Mouse (Mus musculus) kidney, embryonic 16.5 days (tissue): ENCODE measurements around the gene Rhoh. TPM values are rescaled to one million over a fixed set of nuclear protein-coding genes. Genes with fewer than 3 reads are reported as not detected.

Experiments used
- ATAC-seq: fragments of 200-750 bp; cut with Nextera tagmentation; 2 replicates; pipeline ENCODE4 v1.8.0; 2017; ENCODE audit warnings: moderate TSS enrichment; ENCODE audit not compliant: low FRiP score, low TSS enrichment
- H3K27ac ChIP-seq: fragments of 300-500 bp; sonication (generic); 2 replicates; pipeline ENCODE4 v1.5.1; 2014; ENCODE audit warnings: low read length
- H3K27me3 ChIP-seq: fragments of 300-500 bp; sonication (generic); 2 replicates; pipeline ENCODE4 v1.6.1; 2014; ENCODE audit warnings: low read length, control low read depth, mixed read lengths; ENCODE audit not compliant: insufficient read depth
- H3K36me3 ChIP-seq: fragments of 300-500 bp; sonication (generic); 2 replicates; pipeline ENCODE4 v1.6.1; 2014; ENCODE audit warnings: low read length, control low read depth, mixed read lengths; ENCODE audit not compliant: insufficient read depth
- H3K4me1 ChIP-seq: fragments of 300-500 bp; sonication (generic); 2 replicates; pipeline ENCODE4 v1.6.1; 2014; ENCODE audit warnings: low read length, control low read depth, mixed read lengths; ENCODE audit not compliant: insufficient read depth
- H3K4me2 ChIP-seq: fragments of 300-500 bp; sonication (generic); replicated peaks from 2 replicates; pipeline ENCODE4 v1.6.1; 2014; ENCODE audit warnings: low read depth, low read length
- H3K4me3 ChIP-seq: fragments of 300-500 bp; sonication (generic); 2 replicates; pipeline ENCODE4 v1.5.1; 2014; ENCODE audit warnings: mild to moderate bottlenecking, low read length
- H3K9ac ChIP-seq: fragments of 300-500 bp; sonication (generic); replicated peaks from 2 replicates; pipeline ENCODE4 v1.6.1; 2014; ENCODE audit warnings: low read length
- H3K9me3 ChIP-seq: fragments of 300-500 bp; sonication (generic); 2 replicates; pipeline ENCODE4 v1.6.1; 2016; ENCODE audit warnings: low read length, control low read depth
- WGBS: fragments of 180-500 bp; shearing (Covaris S2); extraction: QIAGEN DNeasy Blood & Tissue Kit; methylation state at CpG from one replicate; pipeline ENCODE4 v1.1.7; 2014; 5-methylcytosine and 5-hydroxymethylcytosine counted together
- polyA plus RNA-seq: library from polyadenylated mRNA; unstranded; fragments of >200 nt; fragmentation: Nextera tagmentation; extraction: Ambion mirVana; gene quantifications from 2 replicates; pipeline ENCODE4 v1.2.1, GENCODE M21; 2015

The Rhoh gene
- polyA plus RNA-seq, 1 experiment from 2014 or later, result 0.84 TPM

DNA sequence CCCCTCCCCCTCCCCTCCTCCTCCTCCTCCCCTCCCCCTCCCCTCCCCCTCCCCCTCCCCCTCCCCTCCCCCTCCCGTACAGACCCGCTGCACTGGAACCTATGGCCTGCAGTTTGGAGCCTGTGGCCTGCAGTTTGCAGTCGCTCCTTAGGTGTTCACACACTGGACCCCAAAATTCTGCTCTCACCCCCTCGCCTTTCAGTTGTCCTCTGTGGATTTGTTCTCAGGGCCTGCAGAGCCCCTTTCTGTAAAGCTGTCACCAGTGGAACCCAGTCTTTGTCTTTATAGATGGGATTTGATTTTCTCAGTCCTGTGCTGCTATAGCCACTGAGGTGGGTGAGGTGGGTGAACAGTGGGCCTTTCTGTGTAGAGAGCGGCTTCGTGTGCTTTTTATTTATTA is 2.7 kb upstream of the Rhoh start:
- ATAC-seq, result 0 out of 2 replicates have a peak, but pooled peaks have one; percentile 27
- Histone ChIP-seq H3K27ac (peak overlapping the region; percentile 53; the same call in 1 of the 2 replicates), H3K27me3 (no peaks in the 10 kb centered on the region), H3K9ac (no peak overlapping the region), H3K4me3 (no peak overlapping the region), H3K36me3 (no peaks in the 10 kb centered on the region), H3K4me2 (no peak overlapping the region), H3K4me1 (peaks cover 7% of the 10 kb centered on the region), H3K9me3 (no peaks in the 10 kb centered on the region)
- WGBS, result 81% methylated on average over 4 of the region's 6 CpGs

DNA sequence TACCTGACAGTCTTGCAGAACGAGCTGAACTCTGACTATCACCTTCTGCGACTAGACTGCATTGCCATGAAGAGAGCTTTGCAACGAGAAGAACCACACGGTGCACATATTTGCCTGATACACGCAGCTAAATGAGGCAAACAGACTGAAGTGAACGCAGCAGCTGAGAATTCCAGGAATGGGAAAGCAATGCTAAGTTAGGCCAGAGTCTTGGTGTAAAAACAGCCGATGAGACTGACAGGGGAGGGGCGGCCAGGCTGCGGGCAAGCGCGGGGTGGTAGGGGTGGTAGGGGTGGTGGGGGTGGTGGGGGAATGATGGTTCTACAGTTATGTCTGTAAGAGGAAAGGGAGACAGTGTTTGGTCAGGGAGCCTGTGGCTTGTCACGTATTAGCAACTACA is 2.1 kb upstream of the Rhoh start:
- no peaks in the 10 kb centered on the region for H3K27me3 ChIP-seq
- ATAC-seq, result no peak
- no peaks in the 10 kb centered on the region for H3K9me3 ChIP-seq
- H3K27ac ChIP-seq, result no peak overlapping the region
- H3K4me2 ChIP-seq, result no peak overlapping the region
- no peaks in the 10 kb centered on the region for H3K36me3 ChIP-seq
- H3K9ac ChIP-seq, result no peak overlapping the region
- 44% methylated on average over 12 of the region's 12 CpGs for WGBS
- peaks cover 7% of the 10 kb centered on the region for H3K4me1 ChIP-seq
- no peak overlapping the region for H3K4me3 ChIP-seq

DNA sequence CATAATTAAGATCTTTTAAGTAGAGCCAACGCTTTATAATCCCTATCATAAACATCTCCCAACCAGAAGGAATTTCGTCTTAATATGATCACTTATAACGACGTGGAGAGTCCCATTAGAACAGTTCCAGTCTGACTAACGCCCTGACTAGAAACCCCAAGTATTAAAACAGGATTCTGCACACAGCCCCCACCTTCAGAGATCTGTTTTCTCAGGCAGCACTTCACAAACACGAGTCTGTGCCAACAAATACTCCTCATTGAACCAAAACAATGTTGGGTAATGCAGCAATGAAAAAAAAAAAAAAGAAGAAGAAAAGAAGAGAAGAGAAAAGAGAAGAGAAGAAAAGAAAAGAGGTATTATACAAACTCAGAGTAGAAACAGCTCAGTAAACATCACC is 1.6 kb upstream of the Rhoh start:
- WGBS, result 51% methylated on average over 6 of the region's 6 CpGs
- Histone ChIP-seq H3K9me3 (no peaks in the 10 kb centered on the region), H3K4me3 (no peak overlapping the region), H3K4me2 (no peak overlapping the region), H3K27me3 (no peaks in the 10 kb centered on the region), H3K4me1 (peaks cover 7% of the 10 kb centered on the region), H3K36me3 (no peaks in the 10 kb centered on the region), H3K27ac (no peak overlapping the region), H3K9ac (no peak overlapping the region)
- ATAC-seq, result no peak

DNA sequence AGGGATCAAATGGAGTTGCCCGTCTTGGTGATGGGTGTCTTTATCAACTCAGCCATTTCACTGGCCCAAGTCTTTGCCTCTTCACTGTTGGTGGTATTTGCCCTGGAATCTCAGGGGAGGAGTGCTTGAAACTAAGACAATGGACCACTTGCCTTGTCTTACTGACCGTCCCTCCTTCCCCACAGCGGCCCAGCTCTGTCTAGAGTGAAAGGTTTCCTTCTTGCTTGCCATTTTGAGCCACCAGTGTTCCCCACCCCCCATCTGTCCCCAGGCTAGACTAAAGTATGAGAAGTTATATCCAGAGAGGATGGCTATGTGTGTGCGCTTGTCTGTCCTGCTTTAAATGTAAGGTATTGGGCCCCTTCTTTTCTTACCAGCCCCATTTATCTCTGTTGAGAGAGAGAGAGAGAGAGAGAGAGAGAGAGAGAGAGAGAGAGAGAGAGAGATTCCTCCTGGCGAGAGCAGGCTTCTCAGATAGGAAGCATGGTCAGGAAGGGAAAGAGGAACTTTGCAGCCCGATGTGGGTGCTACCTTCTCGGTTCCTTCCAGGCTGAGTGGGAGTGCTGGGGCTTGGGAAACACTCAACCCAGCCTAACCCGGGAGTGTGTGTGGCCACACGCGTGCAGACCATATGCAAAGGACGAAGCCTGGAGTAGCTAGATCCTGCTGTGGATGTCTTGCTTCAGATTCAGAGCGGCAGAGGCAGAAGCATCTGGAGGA is 572 bp upstream of the Rhoh start:
- 80% methylated on average over 12 of the region's 12 CpGs for WGBS
- Histone ChIP-seq H3K4me1 (peaks cover 7% of the 10 kb centered on the region), H3K4me2 (no peak overlapping the region), H3K9ac (no peak overlapping the region), H3K4me3 (no peak overlapping the region), H3K27me3 (no peaks in the 10 kb centered on the region), H3K36me3 (no peaks in the 10 kb centered on the region), H3K27ac (no peak overlapping the region), H3K9me3 (no peaks in the 10 kb centered on the region)
- ATAC-seq, result no peak

DNA sequence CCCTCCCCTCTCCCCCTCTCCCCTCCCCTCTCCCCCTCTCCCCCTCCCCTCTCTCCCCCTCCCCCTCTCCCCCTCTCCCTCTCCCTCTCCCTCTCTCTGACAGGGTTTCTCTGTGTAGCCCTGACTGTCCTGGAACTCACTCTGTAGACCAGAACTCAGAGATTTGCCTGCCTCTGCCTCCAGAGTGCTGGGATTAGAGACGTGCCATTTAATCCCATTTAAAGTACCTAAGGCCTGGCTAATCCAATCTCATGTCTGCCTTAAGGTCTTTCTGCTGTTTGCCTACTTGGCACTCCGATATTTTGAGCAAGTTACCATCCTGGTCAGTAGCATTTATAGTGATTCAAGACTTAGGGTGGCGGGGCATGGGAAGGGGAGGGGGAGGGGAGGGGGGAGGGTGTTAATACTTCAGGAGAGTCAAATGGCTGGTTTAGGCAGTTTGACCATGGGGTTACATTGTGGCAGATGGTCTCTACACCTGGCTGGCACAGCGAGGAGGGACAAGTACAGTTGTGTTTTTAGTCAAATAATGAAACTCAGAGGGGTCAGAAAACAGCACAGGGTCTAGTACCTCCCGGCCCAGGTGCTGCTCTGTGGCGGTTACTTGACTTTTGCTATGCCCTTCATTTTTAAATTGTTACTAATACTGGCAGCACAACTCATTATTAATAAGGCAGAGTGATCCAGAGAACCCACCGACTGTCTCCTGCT is 1.4 kb downstream of the Rhoh start:
- Histone ChIP-seq H3K36me3 (no peaks in the 10 kb centered on the region), H3K27me3 (no peaks in the 10 kb centered on the region), H3K4me2 (no peak overlapping the region), H3K27ac (no peak overlapping the region), H3K9me3 (no peaks in the 10 kb centered on the region), H3K4me3 (no peak overlapping the region), H3K9ac (no peak overlapping the region), H3K4me1 (peaks cover 7% of the 10 kb centered on the region)
- ATAC-seq, result no peak
- 89% methylated on average over 7 of the region's 7 CpGs for WGBS

DNA sequence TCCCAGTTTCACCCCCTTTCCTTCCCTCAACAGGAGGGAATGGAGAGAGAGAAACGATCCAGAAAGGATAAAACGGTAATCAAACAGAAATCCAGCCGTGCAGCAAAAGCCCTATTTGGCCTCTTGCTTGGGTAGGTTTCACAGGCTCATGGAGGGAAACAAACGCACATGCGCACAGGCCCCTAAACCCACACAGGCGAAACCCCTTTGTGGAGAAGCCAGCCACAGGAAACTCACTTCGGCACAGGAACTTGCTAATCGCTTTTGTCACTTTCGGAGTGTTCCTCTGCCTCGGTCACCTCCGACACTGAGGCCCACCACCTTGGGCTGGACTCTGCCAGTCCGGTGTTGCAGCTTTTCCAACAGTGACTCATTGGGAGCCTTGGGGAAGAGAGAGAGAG is 2.3 kb downstream of the Rhoh start:
- no peak overlapping the region for H3K4me3 ChIP-seq
- no peaks in the 10 kb centered on the region for H3K9me3 ChIP-seq
- no peak overlapping the region for H3K9ac ChIP-seq
- no peak overlapping the region for H3K27ac ChIP-seq
- no peaks in the 10 kb centered on the region for H3K36me3 ChIP-seq
- H3K27me3 ChIP-seq, result no peaks in the 10 kb centered on the region
- no peak overlapping the region for H3K4me2 ChIP-seq
- ATAC-seq, result no peak
- peaks cover 7% of the 10 kb centered on the region for H3K4me1 ChIP-seq
- 61% methylated on average over 12 of the region's 12 CpGs for WGBS

DNA sequence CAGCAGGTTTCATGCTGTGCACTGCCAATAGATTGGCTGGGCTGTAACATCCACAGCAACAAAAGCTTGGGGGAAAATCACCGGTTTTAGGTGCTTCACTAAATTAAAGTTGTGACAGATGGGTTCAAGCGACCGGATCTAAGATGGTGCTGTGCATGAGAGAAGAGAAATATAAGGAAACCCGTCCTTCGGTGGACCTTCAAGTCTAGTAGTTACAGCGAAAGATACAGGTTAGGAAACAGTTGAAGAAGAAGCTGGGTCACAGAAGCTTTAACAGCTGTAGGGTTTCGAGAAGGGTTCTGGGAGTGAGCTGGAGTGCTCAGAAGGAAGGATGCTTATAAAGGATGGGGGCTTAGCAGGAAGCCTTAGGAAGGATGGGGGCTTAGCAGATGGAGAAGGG is 3.5 kb downstream of the Rhoh start:
- H3K9me3 ChIP-seq, result no peaks in the 10 kb centered on the region
- H3K27me3 ChIP-seq, result no peaks in the 10 kb centered on the region
- ATAC-seq, result no peak
- no peak overlapping the region for H3K4me3 ChIP-seq
- WGBS, result 91% methylated on average over 7 of the region's 7 CpGs
- no peak overlapping the region for H3K4me2 ChIP-seq
- no peaks in the 10 kb centered on the region for H3K4me1 ChIP-seq
- no peak overlapping the region for H3K27ac ChIP-seq
- H3K9ac ChIP-seq, result no peak overlapping the region
- no peaks in the 10 kb centered on the region for H3K36me3 ChIP-seq

DNA sequence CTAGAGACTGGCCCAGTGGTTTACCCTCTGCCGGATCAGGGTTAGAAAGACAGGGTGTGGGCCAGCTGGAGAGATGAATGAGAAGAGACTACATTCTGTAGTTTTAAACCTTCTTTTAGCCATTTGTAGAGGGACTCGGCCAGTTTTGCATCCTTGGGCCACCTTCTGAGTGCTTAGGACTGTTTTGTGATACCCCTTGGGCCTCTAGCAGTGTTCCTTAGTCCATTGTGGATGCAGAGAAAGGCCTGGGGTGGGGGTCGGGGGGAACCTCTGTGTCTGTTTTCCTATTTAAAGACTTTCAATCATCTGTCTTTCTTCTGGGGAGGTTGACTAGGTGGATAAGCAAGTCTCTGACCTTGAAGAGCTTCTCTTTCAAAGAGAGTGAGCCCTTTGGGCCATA is 3.9 kb downstream of the Rhoh start:
- Histone ChIP-seq H3K4me3 (no peak overlapping the region), H3K9ac (no peak overlapping the region), H3K27me3 (no peaks in the 10 kb centered on the region), H3K27ac (no peak overlapping the region), H3K4me2 (no peak overlapping the region), H3K36me3 (no peaks in the 10 kb centered on the region), H3K9me3 (no peaks in the 10 kb centered on the region), H3K4me1 (no peaks in the 10 kb centered on the region)
- no peak for ATAC-seq
- 67% methylated on average over 3 of the region's 3 CpGs for WGBS

DNA sequence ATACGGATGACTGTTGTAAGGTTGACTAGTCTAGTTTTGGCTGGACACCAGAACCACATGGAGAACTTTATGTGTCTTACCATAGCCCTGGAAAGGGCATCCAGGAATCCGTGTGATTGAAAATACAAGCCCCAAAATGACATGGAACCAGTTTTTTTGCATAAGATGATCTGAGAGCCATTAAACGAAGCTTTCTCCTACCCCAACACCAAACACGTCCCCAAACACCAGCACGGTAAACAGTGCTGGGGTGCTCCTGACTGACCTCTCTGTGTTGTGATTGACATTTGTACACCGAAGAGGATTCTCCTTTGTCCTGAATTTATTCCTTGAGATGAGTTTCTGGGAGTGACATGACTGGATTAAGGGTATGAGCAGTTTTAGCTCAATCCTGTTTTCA is 5.6 kb downstream of the Rhoh start:
- H3K27me3 ChIP-seq, result no peaks in the 10 kb centered on the region
- ATAC-seq, result no peak
- no peaks in the 10 kb centered on the region for H3K9me3 ChIP-seq
- no peak overlapping the region for H3K27ac ChIP-seq
- 91% methylated on average over 6 of the region's 6 CpGs for WGBS
- no peak overlapping the region for H3K9ac ChIP-seq
- no peak overlapping the region for H3K4me2 ChIP-seq
- H3K4me1 ChIP-seq, result no peaks in the 10 kb centered on the region
- H3K4me3 ChIP-seq, result no peak overlapping the region
- no peaks in the 10 kb centered on the region for H3K36me3 ChIP-seq

DNA sequence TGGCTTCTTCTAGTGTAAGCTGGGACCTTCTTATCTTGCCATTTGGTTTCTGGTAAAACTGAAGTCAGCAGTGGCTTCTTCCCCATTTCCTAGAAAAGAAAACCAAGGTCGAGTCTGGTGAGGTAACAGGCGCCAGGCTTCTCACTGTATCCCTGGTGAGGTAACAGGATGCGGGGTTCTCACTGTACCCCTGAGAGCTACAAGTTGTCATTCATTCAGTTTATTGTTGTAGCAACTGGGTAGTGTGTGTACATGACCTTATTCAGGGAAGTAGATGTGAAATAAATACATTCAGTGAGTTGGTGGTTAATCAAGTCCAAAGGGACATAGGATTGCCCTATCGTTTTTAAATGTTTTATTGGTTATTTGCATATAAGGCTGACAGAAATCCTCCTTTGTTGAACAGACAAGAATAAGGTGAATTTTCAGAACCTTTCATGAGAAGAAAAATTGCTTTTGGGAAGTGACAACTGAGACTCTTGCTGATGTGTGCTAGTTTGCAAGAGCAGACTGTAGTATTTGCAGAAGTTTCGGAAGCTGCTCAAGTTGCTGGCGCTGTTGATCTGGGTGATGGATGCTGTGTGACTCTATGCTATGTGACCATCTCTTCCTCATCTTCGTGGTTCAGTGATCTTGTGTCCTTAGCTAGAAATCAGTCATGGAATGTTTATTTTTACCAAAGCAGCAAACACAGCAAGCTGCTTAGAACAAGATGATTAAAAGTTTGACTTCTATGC is 6.5 kb downstream of the Rhoh start:
- Histone ChIP-seq H3K4me1 (no peaks in the 10 kb centered on the region), H3K36me3 (no peaks in the 10 kb centered on the region), H3K27me3 (no peaks in the 10 kb centered on the region), H3K9ac (no peak overlapping the region), H3K9me3 (no peaks in the 10 kb centered on the region), H3K4me2 (no peak overlapping the region), H3K4me3 (no peak overlapping the region), H3K27ac (no peak overlapping the region)
- WGBS, result 62% methylated on average over 7 of the region's 7 CpGs
- no peak for ATAC-seq
